Mouse (Mus musculus) liver, postnatal 0 days (tissue): Measurements from ENCODE around the gene Tmem251.

Experiments used
- CTCF ChIP-seq: sonication (generic); IDR thresholded peaks from 2 replicates; pipeline ENCODE4 v1.5.1; 2016; ENCODE audit warnings: antibody characterized with exemption, low read depth
- EP300 ChIP-seq: IDR thresholded peaks from 2 replicates; pipeline ENCODE4 v1.6.1; 2016; ENCODE audit warnings: antibody characterized with exemption, low read depth, mild to moderate bottlenecking

- TF ChIP-seq CTCF (no peak), EP300 (no peak)
Measured at GRCm38 (mm10) chr12:102700453-102700852, 43.1 kb upstream of the Tmem251 start.
